Mouse (Mus musculus) thymus, adult 18-20 months (tissue): ENCODE data around the gene Slc16a8.

Source experiments
- DNase-seq, 2 experiments: peaks; one replicate each; pipeline ENCODE4 v3.0.0; 2022; ENCODE audit warnings: mixed read lengths in 2 of 2

Slc16a8 gene

GRCm38 (mm10) chr15:79254661-79255060 is at the start of gene Slc16a8:
TSS of gene Slc16a8 (minus strand) at chr15:79254761.
- no peak for DNase-seq

- peak in 1 of 2 experiments; percentile 23 for DNase-seq
These were observed 49.2 kb upstream of the Slc16a8 start for GRCm38 (mm10) chr15:79303725-79304124.

GRCm38 (mm10) chr15:79299563-79300155 is 45.1 kb upstream of the Slc16a8 start:
- DNase-seq = no peak

- no peak for DNase-seq
These were observed 44.0 kb upstream of the Slc16a8 start for GRCm38 (mm10) chr15:79298553-79298952.

- DNase-seq = no peak
These were observed 38.2 kb upstream of the Slc16a8 start for GRCm38 (mm10) chr15:79292779-79293178.

GRCm38 (mm10) chr15:79290340-79290739 is 35.8 kb upstream of the Slc16a8 start:
- no peak for DNase-seq

- DNase-seq = no peak
These were observed 34.9 kb upstream of the Slc16a8 start for GRCm38 (mm10) chr15:79289441-79289840.

- no peak for DNase-seq
These were observed 33.8 kb upstream of the Slc16a8 start for GRCm38 (mm10) chr15:79288387-79288786.

- no peak for DNase-seq
These were observed 32.5 kb upstream of the Slc16a8 start for GRCm38 (mm10) chr15:79287091-79287490.

GRCm38 (mm10) chr15:79286141-79286540 is 31.6 kb upstream of the Slc16a8 start:
- DNase-seq = no peak

- DNase-seq = no peak
These were observed 30.8 kb upstream of the Slc16a8 start, which contains the start of gene Baiap2l2 for GRCm38 (mm10) chr15:79285399-79285798. TSS of gene Baiap2l2 (minus strand) at chr15:79285537.

GRCm38 (mm10) chr15:79283371-79283770 is 28.8 kb upstream of the Slc16a8 start:
- DNase-seq = no peak

GRCm38 (mm10) chr15:79282434-79282833 is 27.9 kb upstream of the Slc16a8 start:
- DNase-seq = no peak

- DNase-seq = peak; percentile 28 to 66
These were observed 26.8 kb upstream of the Slc16a8 start for GRCm38 (mm10) chr15:79281389-79281788.

- no peak for DNase-seq
These were observed 26.3 kb upstream of the Slc16a8 start for GRCm38 (mm10) chr15:79280850-79281249.

- peak; percentile 34 to 45 for DNase-seq
These were observed 25.6 kb upstream of the Slc16a8 start for GRCm38 (mm10) chr15:79280209-79280608.

GRCm38 (mm10) chr15:79277728-79278127 is 23.2 kb upstream of the Slc16a8 start:
- DNase-seq = no peak

- no peak for DNase-seq
These were observed 18.5 kb upstream of the Slc16a8 start for GRCm38 (mm10) chr15:79273020-79273419.

GRCm38 (mm10) chr15:79271124-79271746 is 16.7 kb upstream of the Slc16a8 start:
- DNase-seq = peak; percentile 24 to 33

GRCm38 (mm10) chr15:79270317-79271123 is 16.0 kb upstream of the Slc16a8 start:
- DNase-seq = peak; percentile 88 to 89

- DNase-seq = no peak
These were observed 14.0 kb upstream of the Slc16a8 start for GRCm38 (mm10) chr15:79268521-79268920.

GRCm38 (mm10) chr15:79265384-79265783 is 10.8 kb upstream of the Slc16a8 start:
- DNase-seq = no peak

- DNase-seq = no peak
These were observed 9.2 kb upstream of the Slc16a8 start for GRCm38 (mm10) chr15:79263726-79264125.
